Mouse (Mus musculus) liver (tissue): ENCODE data around the gene Slc30a2.
A peak's percentile ranks its signal among the peaks of the same experiment; 100 is the strongest.
"Not testable (repeated sequence)": the region's sequence is repeated elsewhere in the genome, so short reads cannot be mapped to it uniquely, and the experiment has no call there.

ENCODE experiments used
- DNase-seq: peaks from one replicate; pipeline ENCODE4 v3.0.0-alpha.2; 2020; ENCODE audit warnings: mixed read lengths

The Slc30a2 gene

DNA sequence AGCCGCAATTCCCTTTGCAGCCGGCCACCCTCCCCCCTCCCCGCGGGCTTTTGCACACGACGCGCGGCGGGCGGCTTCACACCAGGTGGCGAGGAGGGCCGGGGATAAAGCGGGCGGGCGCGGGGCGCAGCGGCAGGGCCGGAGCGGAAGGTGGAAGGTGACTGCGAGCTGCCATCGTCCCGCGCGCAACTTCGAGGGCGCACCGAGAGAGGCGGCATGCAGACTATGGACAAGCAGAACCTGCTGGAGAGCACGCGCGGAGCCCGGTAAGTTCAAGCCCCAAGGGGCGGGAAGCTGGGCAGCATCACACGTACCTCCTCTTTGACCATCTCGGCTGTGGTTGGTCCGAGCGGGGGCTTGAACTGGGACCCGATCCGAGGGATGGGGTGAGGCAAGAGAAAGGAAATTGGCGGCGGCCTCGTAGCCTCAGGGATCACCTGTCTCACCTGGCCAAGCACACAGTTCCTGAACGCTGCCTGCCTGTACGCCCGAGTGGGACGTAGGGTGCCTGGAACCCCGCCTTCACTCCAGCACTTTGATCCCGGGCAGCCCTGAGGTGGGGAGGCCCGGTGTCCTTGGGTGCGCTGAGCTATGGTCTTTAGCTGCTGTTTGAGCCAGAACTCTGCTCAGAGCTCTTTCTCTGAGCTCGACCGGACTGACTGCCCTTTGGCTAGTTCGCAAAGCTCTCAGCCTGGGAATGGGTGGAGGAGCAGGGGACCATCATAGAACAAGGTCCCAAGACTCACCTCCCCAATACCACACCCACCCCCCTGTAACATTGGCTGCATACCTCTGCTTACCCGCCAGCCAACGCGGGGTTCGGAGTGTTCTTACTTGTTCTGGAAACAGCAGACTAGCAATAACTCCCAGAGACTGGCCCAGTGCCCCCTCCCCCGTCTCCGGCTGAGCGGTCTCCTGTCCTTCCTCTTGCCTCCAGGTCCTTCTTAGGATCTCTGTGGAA lies at the start of gene Slc30a2:
Gene Slc30a2, plus strand, starts transcription at position 111 of the 961 bp plus-strand sequence.
- DNase-seq: no peak

GRCm38 (mm10) chr4:134293692-134294163 lies 49.3 kb upstream of the Slc30a2 start:
- DNase-seq: no peak

DNA sequence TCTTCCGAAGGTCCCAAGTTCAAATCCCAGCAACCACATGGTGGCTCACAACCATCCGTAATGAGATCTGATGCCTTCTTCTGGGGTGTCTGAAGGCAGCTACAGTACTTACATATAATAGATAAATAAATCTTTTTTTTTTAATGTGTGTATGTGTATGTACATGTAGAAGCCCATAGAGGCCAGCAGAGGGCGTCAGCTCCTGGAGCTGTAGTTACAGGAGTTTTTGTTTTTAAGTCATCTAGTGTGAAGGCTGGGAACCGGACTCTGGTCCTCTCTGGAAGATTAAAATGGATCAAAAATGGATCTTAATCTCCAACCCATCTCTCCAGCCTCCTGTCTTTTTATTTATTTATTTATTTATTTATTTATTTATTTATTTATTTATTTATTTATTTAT lies 46.9 kb upstream of the Slc30a2 start:
- not testable (repeated sequence) for DNase-seq

DNA sequence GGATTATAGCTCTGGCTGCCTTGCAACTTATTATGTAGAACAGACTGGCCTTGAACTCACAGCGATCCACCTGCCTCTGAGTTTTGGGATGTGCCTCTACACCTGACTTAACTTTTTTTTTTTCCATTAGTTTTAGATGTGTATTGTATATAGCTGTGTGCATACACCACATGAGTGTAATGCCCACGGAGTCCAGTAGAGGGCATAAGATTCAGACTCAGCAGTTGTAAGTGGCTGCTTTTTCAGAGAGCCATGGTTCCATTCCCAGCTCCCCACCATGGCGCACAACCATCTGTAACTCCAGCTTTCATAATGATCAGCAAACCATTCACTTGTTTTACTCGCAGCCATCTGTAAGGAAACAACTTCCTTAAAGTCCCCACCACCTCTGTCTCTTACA lies 46.5 kb upstream of the Slc30a2 start:
- no peak for DNase-seq

GRCm38 (mm10) chr4:134297369-134297768 lies 45.6 kb upstream of the Slc30a2 start:
- DNase-seq: no peak

GRCm38 (mm10) chr4:134298626-134299497 lies 44.1 kb upstream of the Slc30a2 start:
- no peak for DNase-seq

DNA sequence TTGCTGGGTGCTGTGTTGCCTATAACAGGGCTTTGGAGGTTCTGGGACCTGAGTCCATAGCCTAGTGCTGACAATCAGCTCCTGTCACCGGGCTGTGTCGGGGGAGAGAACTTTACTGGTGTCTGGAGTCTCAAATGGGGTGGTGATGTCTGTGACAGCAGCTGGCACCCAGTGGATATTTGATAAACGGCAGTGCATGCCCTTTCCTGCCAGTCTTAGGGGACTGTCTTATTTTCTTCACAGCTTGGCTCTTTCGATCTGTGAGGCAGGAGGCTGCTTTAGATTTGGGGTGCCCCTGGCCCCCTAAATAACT lies 43.5 kb upstream of the Slc30a2 start:
- DNase-seq: no peak

DNA sequence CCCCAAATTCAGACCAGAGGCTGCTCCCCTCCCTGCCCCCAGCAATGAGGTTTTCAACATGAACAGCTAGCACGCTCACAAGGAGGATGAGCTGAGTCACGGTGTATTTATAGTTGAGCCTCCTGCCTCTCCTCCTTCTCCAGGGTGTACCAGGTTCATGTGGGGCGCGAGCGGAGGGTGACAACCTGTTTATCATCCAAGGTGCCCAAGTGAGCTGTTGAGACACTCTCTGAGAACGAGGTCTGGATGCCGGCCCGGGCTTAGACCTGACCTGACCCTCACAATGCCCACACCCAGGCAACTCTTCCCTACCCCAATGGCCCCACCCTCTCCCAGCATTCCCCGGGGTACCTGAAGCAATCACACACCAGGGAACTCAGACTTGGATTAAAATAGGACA lies 42.7 kb upstream of the Slc30a2 start:
- no peak for DNase-seq

- no peak for DNase-seq
Observed at GRCm38 (mm10) chr4:134302084-134302483, 40.9 kb upstream of the Slc30a2 start.

DNA sequence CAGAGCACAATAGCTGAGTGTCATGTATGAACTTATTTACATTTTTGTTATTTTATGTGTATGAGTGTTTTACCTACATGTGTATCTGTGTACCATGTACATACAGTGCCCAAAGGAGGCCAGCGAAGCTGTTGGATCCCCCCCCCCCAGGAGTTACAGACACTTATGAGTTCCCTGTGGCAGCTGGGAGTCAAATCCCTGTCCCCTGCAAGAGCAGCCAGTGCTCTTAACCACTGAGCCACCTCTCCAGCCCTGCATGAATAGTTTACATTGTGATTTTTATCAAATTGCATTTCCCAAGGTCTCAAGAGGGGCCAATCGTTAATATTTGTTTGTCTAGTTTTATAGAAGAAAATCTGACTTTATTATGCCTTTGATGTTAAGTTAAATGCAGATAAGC lies 36.0 kb upstream of the Slc30a2 start:
- DNase-seq: no peak

DNA sequence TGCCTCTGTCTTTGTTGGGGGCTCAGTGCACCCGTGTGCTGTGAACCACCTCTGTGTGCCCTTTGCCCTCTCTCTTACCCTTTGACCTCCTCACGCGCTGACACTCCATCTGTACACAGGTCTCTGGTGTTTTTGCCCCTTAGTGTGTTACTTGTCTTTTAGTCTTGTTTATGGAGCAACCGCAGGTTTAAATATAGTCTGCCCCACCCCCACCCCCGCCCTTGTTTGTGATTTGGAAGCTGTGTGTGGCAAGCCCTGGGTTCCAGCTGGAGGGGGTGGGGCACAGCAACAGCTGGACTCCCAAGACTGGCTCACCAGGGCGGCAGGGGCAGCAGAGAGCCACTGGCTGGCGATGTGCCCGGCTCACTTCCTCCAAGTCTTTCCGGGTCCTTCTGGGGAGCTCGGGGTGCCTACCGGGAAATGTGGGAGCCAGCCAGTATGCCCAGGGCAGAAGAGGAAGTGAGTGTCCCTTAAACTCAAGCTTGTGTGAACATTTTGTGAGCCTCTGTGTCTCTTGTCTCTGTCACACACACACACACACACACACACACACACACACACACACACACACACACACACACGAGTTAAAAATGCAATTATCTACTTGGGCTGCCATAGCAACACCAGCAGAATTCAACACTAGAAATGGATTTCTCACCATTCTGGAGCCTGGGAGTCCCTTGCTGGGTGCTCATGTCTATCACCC lies 35.5 kb upstream of the Slc30a2 start:
- peak; percentile 67 for DNase-seq

- no peak for DNase-seq
Observed at GRCm38 (mm10) chr4:134310106-134310505, 32.9 kb upstream of the Slc30a2 start.

GRCm38 (mm10) chr4:134310656-134311055 lies 32.3 kb upstream of the Slc30a2 start:
- DNase-seq: no peak

GRCm38 (mm10) chr4:134311784-134312183 lies 31.2 kb upstream of the Slc30a2 start:
- DNase-seq: no peak

GRCm38 (mm10) chr4:134312341-134312740 lies 30.6 kb upstream of the Slc30a2 start:
- no peak for DNase-seq

GRCm38 (mm10) chr4:134312901-134313300 lies 30.1 kb upstream of the Slc30a2 start:
- no peak for DNase-seq

DNA sequence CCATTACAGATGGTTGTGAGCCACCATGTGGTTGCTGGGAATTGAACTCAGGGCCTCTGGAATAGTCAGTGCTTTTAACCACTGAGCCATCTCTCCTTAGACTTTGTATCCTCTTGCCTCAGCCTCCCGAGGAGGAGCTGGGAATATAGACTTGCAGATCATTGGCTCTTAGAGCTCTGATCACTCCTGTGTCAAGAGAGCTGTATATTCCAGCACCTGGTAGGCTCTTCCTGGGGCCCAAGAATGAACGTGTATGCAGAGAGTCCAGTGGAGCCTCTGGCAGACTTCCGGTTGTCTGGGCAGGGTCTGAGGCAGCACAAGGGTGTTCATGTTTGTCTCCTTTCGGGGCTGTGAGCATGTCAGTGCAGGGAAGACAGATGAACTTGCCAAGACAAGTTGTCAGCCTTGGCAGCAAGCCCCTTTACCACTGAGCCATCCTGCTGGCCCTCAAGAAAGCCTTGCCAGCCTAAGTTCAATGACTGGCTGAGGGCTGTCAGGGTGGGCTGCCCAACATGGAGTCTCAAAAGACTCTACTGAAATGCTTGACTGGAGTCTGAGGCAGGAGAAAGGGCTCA lies 28.8 kb upstream of the Slc30a2 start:
- no peak for DNase-seq

GRCm38 (mm10) chr4:134314876-134315275 lies 28.1 kb upstream of the Slc30a2 start, which contains the start of gene Trim63:
Gene Trim63, plus strand, starts transcription at chr4:134315120.
- no peak for DNase-seq

GRCm38 (mm10) chr4:134315470-134315869 lies 27.5 kb upstream of the Slc30a2 start:
- no peak for DNase-seq

DNA sequence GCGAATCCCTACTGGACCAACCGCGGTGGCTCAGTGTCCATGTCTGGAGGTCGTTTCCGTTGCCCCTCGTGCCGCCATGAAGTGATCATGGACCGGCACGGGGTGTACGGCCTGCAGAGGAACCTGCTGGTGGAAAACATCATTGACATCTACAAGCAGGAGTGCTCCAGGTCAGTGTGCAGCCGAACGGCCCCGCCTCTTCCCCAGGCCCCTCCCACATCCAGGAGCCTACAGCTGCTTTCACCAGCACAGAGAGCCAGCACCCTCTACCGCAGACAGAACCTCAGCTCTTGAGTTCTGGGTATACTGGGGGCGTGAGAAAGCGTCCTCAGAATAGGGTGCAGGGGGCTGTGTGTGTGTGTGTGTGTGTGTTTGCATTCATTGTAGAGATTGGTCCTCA lies 26.6 kb upstream of the Slc30a2 start:
- DNase-seq: peak; percentile 37

DNA sequence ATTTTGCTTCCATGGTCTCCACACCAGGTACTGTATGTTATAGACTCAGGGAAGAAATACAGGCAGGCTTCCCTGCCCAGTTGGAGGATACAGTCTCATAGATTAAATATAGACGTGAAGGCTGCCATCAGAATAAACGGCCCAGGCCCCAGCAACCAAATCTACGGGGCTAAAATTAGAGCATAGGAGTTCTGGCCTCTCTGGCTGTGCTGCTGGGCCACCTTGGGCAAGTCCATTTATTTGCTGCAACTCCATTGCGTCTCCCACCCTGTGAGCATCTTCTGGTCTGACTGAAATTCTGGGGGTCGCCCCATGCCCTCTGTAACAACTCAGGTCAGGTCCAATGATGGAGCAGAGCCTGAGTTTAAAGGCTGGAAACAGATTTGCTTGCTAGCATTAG lies 23.9 kb upstream of the Slc30a2 start:
- no peak for DNase-seq

DNA sequence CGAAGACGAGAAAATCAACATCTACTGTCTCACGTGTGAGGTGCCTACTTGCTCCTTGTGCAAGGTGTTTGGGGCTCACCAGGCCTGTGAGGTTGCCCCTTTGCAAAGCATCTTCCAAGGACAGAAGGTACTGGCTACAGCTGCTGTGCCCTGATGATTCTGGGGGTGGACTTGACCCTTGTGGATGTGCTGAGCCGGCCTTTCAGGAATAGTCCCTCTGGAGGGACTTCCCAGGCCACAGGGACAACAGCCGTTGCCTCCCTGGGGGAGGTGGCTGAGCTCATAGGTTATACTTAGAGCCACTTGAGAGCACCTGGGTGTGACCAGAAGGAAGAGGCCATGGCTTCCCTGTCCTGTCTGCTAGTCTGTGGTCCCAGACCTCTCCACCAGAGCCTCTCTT lies 23.3 kb upstream of the Slc30a2 start:
- DNase-seq: no peak

DNA sequence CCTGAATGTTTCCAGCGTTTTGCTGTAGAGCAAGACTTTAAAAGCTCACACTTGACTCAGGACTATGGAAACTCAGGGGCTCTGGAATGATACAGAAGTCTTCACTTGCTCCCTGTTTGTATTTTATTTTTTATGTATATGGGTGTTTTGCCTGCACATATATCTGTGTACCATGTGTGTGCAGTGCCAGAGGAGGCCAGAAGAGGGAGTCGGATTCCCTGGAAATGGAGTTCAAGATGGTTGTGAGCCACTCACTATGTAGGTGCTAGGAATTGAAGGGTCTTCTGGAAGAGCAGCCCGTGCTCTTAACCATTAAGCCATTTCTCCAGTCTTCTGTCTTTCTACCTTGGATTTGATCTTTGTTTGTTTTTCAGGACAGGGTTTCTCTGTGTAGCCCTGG lies 21.5 kb upstream of the Slc30a2 start:
- DNase-seq: no peak
